Mouse (Mus musculus): ENCODE measurements around the gene Rmdn3.

Gene Rmdn3

GRCm38 (mm10) chr2:119156681-119157572 is at the start of gene Rmdn3:
Gene Rmdn3 (minus strand): TSS chr2:119157034.
- peak; percentile 98 for DNase-seq

GRCm38 (mm10) chr2:119203871-119204460 is 47.1 kb upstream of the Rmdn3 start:
- no peak for DNase-seq

GRCm38 (mm10) chr2:119202914-119203453 is 46.1 kb upstream of the Rmdn3 start:
- peak; percentile 17 for DNase-seq

- DNase-seq: no peak
Measured at GRCm38 (mm10) chr2:119198934-119199333, 42.1 kb upstream of the Rmdn3 start.

- DNase-seq: no peak
Measured at GRCm38 (mm10) chr2:119198049-119198448, 41.2 kb upstream of the Rmdn3 start.

GRCm38 (mm10) chr2:119197493-119197892 is 40.7 kb upstream of the Rmdn3 start:
- DNase-seq: no peak

- peak; percentile 47 for DNase-seq
Measured at GRCm38 (mm10) chr2:119196316-119197108, 39.7 kb upstream of the Rmdn3 start.

GRCm38 (mm10) chr2:119194140-119194539 is 37.3 kb upstream of the Rmdn3 start:
- DNase-seq: no peak

GRCm38 (mm10) chr2:119190969-119191368 is 34.1 kb upstream of the Rmdn3 start:
- DNase-seq: no peak

GRCm38 (mm10) chr2:119189029-119189710 is 32.3 kb upstream of the Rmdn3 start:
- DNase-seq: peak; percentile 87

GRCm38 (mm10) chr2:119182914-119183313 is 26.1 kb upstream of the Rmdn3 start:
- no peak for DNase-seq

GRCm38 (mm10) chr2:119177384-119177939 is 20.6 kb upstream of the Rmdn3 start:
- DNase-seq: no peak

- no peak for DNase-seq
Measured at GRCm38 (mm10) chr2:119176761-119177160, 19.9 kb upstream of the Rmdn3 start.

GRCm38 (mm10) chr2:119175614-119176013 is 18.8 kb upstream of the Rmdn3 start:
- DNase-seq: no peak

GRCm38 (mm10) chr2:119174866-119175265 is 18.0 kb upstream of the Rmdn3 start:
- DNase-seq: no peak

- no peak for DNase-seq
Measured at GRCm38 (mm10) chr2:119173991-119174651, 17.3 kb upstream of the Rmdn3 start, which contains the start of gene Gm14137. Gene Gm14137 (plus strand): TSS chr2:119174509.

- DNase-seq: peak; percentile 53
Measured at GRCm38 (mm10) chr2:119172862-119173576, 16.2 kb upstream of the Rmdn3 start.

- no peak for DNase-seq
Measured at GRCm38 (mm10) chr2:119172446-119172845, 15.6 kb upstream of the Rmdn3 start.

GRCm38 (mm10) chr2:119171574-119171973 is 14.7 kb upstream of the Rmdn3 start:
- peak; percentile 49 for DNase-seq

- no peak for DNase-seq
Measured at GRCm38 (mm10) chr2:119170282-119170681, 13.4 kb upstream of the Rmdn3 start.

- DNase-seq: no peak
Measured at GRCm38 (mm10) chr2:119167866-119168256, 11.0 kb upstream of the Rmdn3 start.
